Mouse (Mus musculus) hindbrain, embryonic 11.5 days (tissue): Measurements from ENCODE around the gene Sh3bgrl2. TPM values are rescaled to one million over a fixed set of nuclear protein-coding genes. Genes with fewer than 3 reads are reported as not detected.

ENCODE experiments used
- ATAC-seq: fragments of 200-750 bp; cut with Nextera tagmentation; 2 replicates; pipeline ENCODE4 v1.8.0; 2017; ENCODE audit warnings: mild to moderate bottlenecking, moderate TSS enrichment, moderate library complexity; ENCODE audit not compliant: low FRiP score
- DNase-seq: peaks from one replicate; pipeline ENCODE4 v3.0.0-alpha.2; 2015; ENCODE audit warnings: low spot score
- H3K27ac ChIP-seq: fragments of 300-500 bp; sonication (generic); 2 replicates; pipeline ENCODE4 v1.5.1; 2014; ENCODE audit warnings: mild to moderate bottlenecking, low read depth, low read length
- H3K27me3 ChIP-seq: fragments of 300-500 bp; sonication (generic); 2 replicates; pipeline ENCODE4 v1.6.1; 2014; ENCODE audit warnings: mild to moderate bottlenecking, low read length, moderate library complexity, mixed read lengths; ENCODE audit not compliant: control insufficient read depth, insufficient read depth
- H3K36me3 ChIP-seq: fragments of 300-500 bp; sonication (generic); 2 replicates; pipeline ENCODE4 v1.6.1; 2014; ENCODE audit warnings: mild to moderate bottlenecking, low read length, moderate library complexity, mixed read lengths; ENCODE audit not compliant: control insufficient read depth, insufficient read depth
- H3K4me1 ChIP-seq: fragments of 300-500 bp; sonication (generic); replicated peaks from 2 replicates; pipeline ENCODE4 v1.6.1; 2014; ENCODE audit warnings: low read length, mixed read lengths; ENCODE audit not compliant: control insufficient read depth, insufficient read depth
- H3K4me2 ChIP-seq: fragments of 300-500 bp; sonication (generic); replicated peaks from 2 replicates; pipeline ENCODE4 v1.6.1; 2014; ENCODE audit warnings: mild to moderate bottlenecking, low read depth, low read length
- H3K4me3 ChIP-seq: fragments of 300-500 bp; sonication (generic); 2 replicates; pipeline ENCODE4 v1.5.1; 2014; ENCODE audit warnings: low read depth, low read length
- H3K9ac ChIP-seq: fragments of 300-500 bp; sonication (generic); 2 replicates; pipeline ENCODE4 v1.6.1; 2014; ENCODE audit warnings: low read depth, low read length
- H3K9me3 ChIP-seq: fragments of 300-500 bp; sonication (generic); 2 replicates; pipeline ENCODE4 v1.6.1; 2016; ENCODE audit warnings: low read length; ENCODE audit not compliant: control insufficient read depth
- WGBS: fragments of 180-500 bp; shearing (Covaris S2); extraction: QIAGEN DNeasy Blood & Tissue Kit; methylation state at CpG from one replicate; pipeline ENCODE4 v1.1.7; 2014; 5-methylcytosine and 5-hydroxymethylcytosine counted together
- polyA plus RNA-seq: library from polyadenylated mRNA; unstranded; fragments of >200 nt; fragmentation: Nextera tagmentation; extraction: Ambion mirVana; gene quantifications from 2 replicates; pipeline ENCODE4 v1.2.1, GENCODE M21; 2014

Sh3bgrl2 gene
- polyA plus RNA-seq, 1 experiment from 2014 or later: 7.3 TPM

DNA sequence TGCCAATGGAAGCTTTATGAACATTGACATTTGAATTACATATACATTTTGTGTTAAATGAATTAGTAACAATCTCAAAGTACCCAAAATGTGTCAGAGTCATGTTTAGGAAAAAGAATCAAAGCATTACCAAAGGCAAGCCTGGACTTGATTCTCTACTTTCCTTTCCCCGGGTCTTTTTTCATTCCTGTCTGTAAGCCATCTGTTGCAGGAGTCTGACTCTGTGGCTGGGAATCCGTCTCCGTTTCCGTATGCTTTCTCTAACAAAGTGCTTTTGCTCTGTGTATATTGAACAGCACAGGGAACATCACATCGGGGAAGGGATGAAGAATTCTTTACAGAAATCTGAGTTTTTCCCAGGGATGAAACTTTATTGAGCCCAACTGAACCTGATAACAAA, 77.0 kb downstream of the Sh3bgrl2 start:
- Histone ChIP-seq H3K27ac (no peak overlapping the region), H3K36me3 (no peaks in the 10 kb centered on the region), H3K4me3 (no peak overlapping the region), H3K27me3 (no peaks in the 10 kb centered on the region), H3K9me3 (no peaks in the 10 kb centered on the region), H3K4me2 (no peak overlapping the region), H3K9ac (no peak overlapping the region), H3K4me1 (no peaks in the 10 kb centered on the region)
- no peak for ATAC-seq
- 71% methylated on average over 5 of the region's 5 CpGs for WGBS
- no peak for DNase-seq

DNA sequence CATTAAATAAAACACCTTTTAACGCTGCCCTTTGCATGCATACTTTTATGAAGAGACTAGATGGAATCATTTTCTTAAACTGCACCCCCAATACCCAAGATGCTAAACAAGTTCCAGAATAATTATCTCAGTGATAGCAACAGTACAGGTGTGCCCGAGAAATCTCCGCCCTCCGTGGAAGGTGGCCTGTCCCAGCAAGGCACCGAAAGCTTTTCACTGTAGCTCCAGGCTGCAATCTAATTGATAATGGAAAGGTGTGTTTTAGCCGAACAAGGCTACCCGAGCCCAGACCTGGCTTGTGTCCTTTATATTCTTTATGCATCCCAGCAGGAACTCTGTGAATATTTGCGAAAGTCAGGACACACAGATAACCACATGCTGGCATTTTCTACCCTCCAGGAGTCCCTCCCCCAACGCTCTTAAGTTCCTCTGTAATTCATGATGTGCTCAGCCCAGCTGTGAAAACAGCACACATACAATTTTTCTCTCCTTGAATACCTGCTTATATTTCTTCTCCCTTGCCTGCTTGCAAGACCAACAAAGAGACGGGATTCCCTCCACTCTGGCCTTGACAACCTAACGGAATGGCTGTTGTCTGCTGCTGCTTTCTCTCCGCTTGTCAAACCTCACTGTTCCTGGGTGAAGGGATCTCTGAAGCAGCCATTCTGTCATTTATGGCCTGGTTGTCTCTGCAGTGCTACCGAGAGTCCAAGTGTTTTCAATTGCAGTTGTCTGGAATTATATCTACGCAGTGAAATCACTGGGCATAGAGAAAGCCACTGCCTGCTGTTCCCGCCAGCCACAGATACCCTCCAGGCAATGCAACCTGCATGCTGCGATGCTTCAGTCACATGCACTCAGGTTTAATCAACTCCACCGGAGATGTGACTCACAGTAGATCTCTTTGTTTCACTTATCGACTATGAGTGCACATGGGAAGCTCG, 80.8 kb downstream of the Sh3bgrl2 start:
- Histone ChIP-seq H3K36me3 (no peaks in the 10 kb centered on the region), H3K4me1 (no peaks in the 10 kb centered on the region), H3K27ac (peak overlapping the region; percentile 67; the same call in 1 of the 2 replicates), H3K4me2 (no peak overlapping the region), H3K27me3 (no peaks in the 10 kb centered on the region), H3K4me3 (no peak overlapping the region), H3K9ac (peak overlapping the region; percentile 44), H3K9me3 (no peaks in the 10 kb centered on the region)
- DNase-seq (peak; percentile 31), ATAC-seq (peak; percentile 64)
- WGBS: 33% methylated on average over 19 of the region's 19 CpGs

DNA sequence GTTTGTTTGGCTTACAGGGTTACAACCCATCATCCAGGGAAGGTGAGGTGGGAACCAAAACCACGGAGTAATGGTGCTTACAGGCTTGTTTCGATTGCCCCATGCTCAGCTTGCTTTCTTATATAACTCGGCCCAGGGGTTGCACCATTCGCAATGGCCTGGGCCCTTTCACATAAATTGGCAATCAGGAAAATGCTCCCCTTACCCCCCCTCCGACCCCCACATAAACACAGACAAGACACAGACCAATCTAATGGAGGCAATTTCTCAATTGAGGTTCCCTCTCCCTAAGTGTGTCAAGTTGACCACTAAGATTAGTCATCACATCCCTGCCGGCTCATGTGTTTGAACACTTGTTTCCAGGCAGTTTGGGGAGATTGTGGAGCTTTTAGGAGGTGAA, 82.2 kb downstream of the Sh3bgrl2 start:
- ATAC-seq: no peak
- no peak overlapping the region for H3K4me3 ChIP-seq
- WGBS: 83% methylated on average over 6 of the region's 6 CpGs

DNA sequence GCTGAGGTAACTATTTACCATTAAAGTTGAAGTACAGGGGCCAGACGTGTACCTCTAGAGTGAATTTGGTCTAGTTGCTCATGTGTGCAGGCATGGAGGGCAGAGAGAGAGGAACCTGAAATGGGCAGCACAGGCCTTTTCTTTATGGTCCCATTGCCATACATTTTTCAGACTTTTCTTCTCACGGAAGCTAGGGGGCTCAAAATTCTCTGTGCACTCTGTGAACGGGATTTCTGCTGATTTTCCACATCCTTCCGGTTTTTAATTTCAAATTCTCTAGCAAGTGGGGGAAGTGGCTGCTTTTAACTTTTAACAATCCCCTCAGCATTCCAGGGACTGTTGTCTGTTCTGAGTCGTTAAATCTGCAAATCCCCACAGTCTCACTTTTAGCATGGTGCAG, 83.8 kb downstream of the Sh3bgrl2 start:
- DNase-seq (no peak), ATAC-seq (no peak)
- Histone ChIP-seq H3K27me3 (no peaks in the 10 kb centered on the region), H3K4me1 (no peaks in the 10 kb centered on the region), H3K36me3 (no peaks in the 10 kb centered on the region), H3K9ac (no peak overlapping the region), H3K4me3 (no peak overlapping the region), H3K9me3 (no peaks in the 10 kb centered on the region), H3K27ac (no peak overlapping the region), H3K4me2 (no peak overlapping the region)
- 66% methylated on average over 5 of the region's 5 CpGs for WGBS

More for the DNA sequence above, 82.2 kb downstream of the Sh3bgrl2 start:
- H3K4me2 ChIP-seq: no peak overlapping the region
- no peaks in the 10 kb centered on the region for H3K4me1 ChIP-seq
- H3K36me3 ChIP-seq: no peaks in the 10 kb centered on the region
- H3K27me3 ChIP-seq: no peaks in the 10 kb centered on the region
- H3K27ac ChIP-seq: no peak overlapping the region
- no peaks in the 10 kb centered on the region for H3K9me3 ChIP-seq
- no peak overlapping the region for H3K9ac ChIP-seq
- DNase-seq: no peak

DNA sequence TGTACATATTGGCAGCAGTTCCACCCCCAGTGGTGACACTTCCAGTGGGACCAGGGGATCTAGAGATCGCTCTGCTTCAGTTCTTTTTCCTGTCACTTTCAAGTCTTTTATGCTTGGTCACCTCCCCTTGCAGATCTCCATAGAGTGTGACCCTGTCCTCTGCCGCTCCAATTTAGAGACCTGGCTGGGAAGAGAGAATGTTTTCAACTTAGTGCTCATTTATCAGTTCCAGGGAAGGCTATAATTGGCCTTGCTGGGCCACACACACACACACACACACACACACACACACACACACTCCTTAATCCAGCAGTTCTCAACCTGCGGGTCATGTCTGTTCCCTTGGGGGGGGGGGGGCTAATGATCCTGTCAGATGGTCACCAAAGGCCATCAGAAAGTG, 86.6 kb downstream of the Sh3bgrl2 start:
- no peaks in the 10 kb centered on the region for H3K36me3 ChIP-seq
- no peak overlapping the region for H3K27ac ChIP-seq
- no peak overlapping the region for H3K4me2 ChIP-seq
- WGBS: 36% methylated on average over 3 of the region's 3 CpGs
- H3K4me3 ChIP-seq: no peak overlapping the region
- H3K4me1 ChIP-seq: no peaks in the 10 kb centered on the region
- no peak for DNase-seq
- no peak for ATAC-seq
- no peaks in the 10 kb centered on the region for H3K27me3 ChIP-seq
- H3K9ac ChIP-seq: no peak overlapping the region
- no peaks in the 10 kb centered on the region for H3K9me3 ChIP-seq

DNA sequence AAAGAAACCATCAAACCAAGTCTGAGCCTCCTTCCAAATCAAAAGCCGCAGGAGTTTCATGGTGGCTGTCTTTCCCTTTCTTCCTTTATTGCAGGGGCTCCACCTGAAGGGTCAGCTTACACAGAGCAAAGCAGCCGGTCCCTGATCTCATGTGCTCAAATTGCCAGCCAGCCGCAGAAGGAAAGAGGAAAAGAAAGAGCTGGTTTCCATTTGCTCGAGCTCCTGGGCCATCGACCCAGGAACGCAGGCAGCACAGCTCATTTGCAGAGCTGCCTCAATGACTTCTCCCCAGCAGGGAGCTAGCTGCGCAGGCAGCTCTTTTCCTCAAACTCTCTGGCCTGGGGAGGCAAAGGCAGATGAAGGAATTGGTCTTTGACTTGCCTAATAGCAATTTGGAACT, 87.9 kb downstream of the Sh3bgrl2 start:
- H3K4me3 ChIP-seq: no peak overlapping the region
- no peaks in the 10 kb centered on the region for H3K36me3 ChIP-seq
- H3K4me2 ChIP-seq: no peak overlapping the region
- ATAC-seq: no peak
- 6% methylated on average over 7 of the region's 7 CpGs for WGBS
- no peak for DNase-seq
- H3K9me3 ChIP-seq: no peaks in the 10 kb centered on the region
- no peak overlapping the region for H3K9ac ChIP-seq
- H3K27me3 ChIP-seq: no peaks in the 10 kb centered on the region
- H3K27ac ChIP-seq: no peak overlapping the region
- H3K4me1 ChIP-seq: no peaks in the 10 kb centered on the region

DNA sequence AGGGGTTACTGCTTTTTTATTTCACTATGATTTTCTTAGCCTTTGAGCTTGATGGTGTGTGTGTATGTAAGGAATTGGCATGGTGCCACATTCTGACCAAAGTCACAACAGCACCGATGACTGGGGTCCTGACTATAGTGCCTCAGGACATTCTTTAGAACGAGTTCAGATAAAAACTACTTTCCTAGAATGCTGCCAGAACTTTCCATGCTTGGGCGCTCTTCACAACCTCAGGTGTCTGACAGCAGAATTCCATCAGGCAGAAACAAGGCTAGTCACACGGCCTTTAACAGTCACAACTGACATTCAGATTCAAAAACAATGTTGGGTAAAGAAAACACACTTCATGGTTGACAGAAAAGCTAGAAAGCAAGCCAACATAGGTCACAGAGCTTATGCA, 95.0 kb downstream of the Sh3bgrl2 start:
- ATAC-seq (no peak), DNase-seq (no peak)
- Histone ChIP-seq H3K27me3 (no peaks in the 10 kb centered on the region), H3K4me2 (no peak overlapping the region), H3K27ac (no peak overlapping the region), H3K4me1 (no peaks in the 10 kb centered on the region), H3K9me3 (no peaks in the 10 kb centered on the region), H3K4me3 (no peak overlapping the region), H3K36me3 (no peaks in the 10 kb centered on the region), H3K9ac (no peak overlapping the region)
- 66% methylated on average over 4 of the region's 4 CpGs for WGBS

DNA sequence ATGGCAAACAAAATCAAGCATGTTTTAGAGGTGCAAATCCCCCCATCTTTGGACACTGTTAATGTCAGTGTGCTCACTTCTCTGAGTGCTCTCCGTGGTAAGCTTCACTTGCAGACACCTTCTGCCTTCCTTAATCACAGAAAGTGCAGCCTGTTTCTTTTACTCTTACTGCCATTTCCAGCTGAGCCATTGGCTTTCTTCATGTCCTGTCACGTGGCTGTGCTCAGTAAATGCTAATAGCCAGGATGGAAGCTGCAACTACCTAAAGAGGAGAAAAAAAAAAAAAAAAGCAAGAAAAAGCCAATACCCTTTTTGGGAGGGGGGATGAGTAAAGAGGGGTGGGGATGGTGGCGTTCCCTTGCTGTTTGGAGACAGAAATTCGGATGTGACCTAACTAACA, 95.7 kb downstream of the Sh3bgrl2 start:
- DNase-seq (no peak), ATAC-seq (no peak)
- 61% methylated on average over 4 of the region's 4 CpGs for WGBS
- Histone ChIP-seq H3K4me1 (no peaks in the 10 kb centered on the region), H3K9ac (no peak overlapping the region), H3K4me3 (no peak overlapping the region), H3K27ac (no peak overlapping the region), H3K36me3 (no peaks in the 10 kb centered on the region), H3K9me3 (no peaks in the 10 kb centered on the region), H3K27me3 (no peaks in the 10 kb centered on the region), H3K4me2 (no peak overlapping the region)

DNA sequence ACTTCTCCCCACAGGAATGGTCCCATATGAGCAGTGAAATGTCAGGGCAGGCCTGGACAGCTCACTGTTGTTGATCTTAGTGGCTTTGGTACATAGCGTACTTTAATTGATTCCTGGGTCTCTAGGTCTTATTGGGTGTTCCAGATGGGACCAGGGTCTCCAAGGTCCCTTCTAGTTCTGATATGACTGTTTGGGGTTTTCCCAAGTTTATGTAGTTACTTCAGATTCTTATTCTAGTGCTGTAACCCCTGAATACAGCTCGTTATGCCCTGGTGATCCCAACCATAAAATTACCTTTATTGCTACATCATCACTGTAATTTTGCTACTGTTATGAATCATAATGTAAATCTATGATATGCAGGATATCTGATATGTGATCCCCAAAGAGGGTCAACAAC, 98.1 kb downstream of the Sh3bgrl2 start:
- 85% methylated on average over 2 of the region's 2 CpGs for WGBS
- Histone ChIP-seq H3K9me3 (no peaks in the 10 kb centered on the region), H3K4me3 (no peak overlapping the region), H3K4me2 (no peak overlapping the region), H3K27me3 (no peaks in the 10 kb centered on the region), H3K36me3 (no peaks in the 10 kb centered on the region), H3K9ac (no peak overlapping the region), H3K27ac (no peak overlapping the region), H3K4me1 (no peaks in the 10 kb centered on the region)
- no peak for ATAC-seq
- DNase-seq: no peak
